Mouse (Mus musculus): ENCODE measurements around the gene Auts2. TPM values are rescaled to one million over a fixed set of nuclear protein-coding genes. Genes with fewer than 3 reads are reported as not detected.
A peak's percentile ranks its signal among the peaks of the same experiment; 100 is the strongest.

Auts2 gene
- polyA plus RNA-seq, 1 experiment from 2014 or later, result 45.3 TPM

- Histone ChIP-seq H3K4me2 (replicated peaks) (no peak overlapping the region), H3K36me3 (no peaks in the 10 kb centered on the region), H3K9ac (no peak overlapping the region), H3K27me3 (no peaks in the 10 kb centered on the region), H3K9me3 (replicated peaks) (no peaks in the 10 kb centered on the region), H3K4me1 (peaks cover 15% of the 10 kb centered on the region), H3K27ac (replicated peaks) (no peak overlapping the region), H3K4me3 (replicated peaks) (no peak overlapping the region)
- 76% methylated on average over 10 of the region's 10 CpGs for whole genome bisulfite sequencing
- no peak for ATAC-seq (ENCODE audit: insufficient number of reproducible peaks, low FRiP score, low TSS enrichment, low read depth)
Measured at GRCm38 (mm10) chr5:132163960-132164359, 379.2 kb downstream of the Auts2 start.

- Histone ChIP-seq H3K9ac (no peak overlapping the region), H3K27ac (replicated peaks) (peak overlapping the region; percentile 63; the same call in 1 of the 2 replicates), H3K4me3 (replicated peaks) (no peak overlapping the region), H3K9me3 (replicated peaks) (no peaks in the 10 kb centered on the region), H3K4me2 (replicated peaks) (no peak overlapping the region), H3K4me1 (peaks cover 15% of the 10 kb centered on the region), H3K36me3 (no peaks in the 10 kb centered on the region), H3K27me3 (no peaks in the 10 kb centered on the region)
- ATAC-seq (ENCODE audit: insufficient number of reproducible peaks, low FRiP score, low TSS enrichment, low read depth), result no peak
- WGBS, result 38% methylated on average over 4 of the region's 4 CpGs
Measured at GRCm38 (mm10) chr5:132162206-132162533, 381.0 kb downstream of the Auts2 start.

- H3K9me3 ChIP-seq (replicated peaks), result no peaks in the 10 kb centered on the region
- no peaks in the 10 kb centered on the region for H3K27me3 ChIP-seq
- H3K4me3 ChIP-seq (replicated peaks), result no peak overlapping the region
- peaks cover 15% of the 10 kb centered on the region for H3K4me1 ChIP-seq
- no peak overlapping the region for H3K9ac ChIP-seq
- H3K27ac ChIP-seq (replicated peaks), result peak overlapping the region; percentile 63
- H3K36me3 ChIP-seq, result no peaks in the 10 kb centered on the region
- WGBS, result 18% methylated on average over 9 of the region's 9 CpGs
- H3K4me2 ChIP-seq (replicated peaks), result 0 out of 2 replicates have a peak overlapping the region, but pooled peaks have one; percentile 1
- ATAC-seq (ENCODE audit: insufficient number of reproducible peaks, low FRiP score, low TSS enrichment, low read depth), result peak; percentile 54; the same call in 1 of the 2 replicates
Measured at GRCm38 (mm10) chr5:132161338-132162205, 381.6 kb downstream of the Auts2 start.

- ATAC-seq (ENCODE audit: insufficient number of reproducible peaks, low FRiP score, low TSS enrichment, low read depth), result no peak
Measured at GRCm38 (mm10) chr5:132144181-132144580, 399.0 kb downstream of the Auts2 start.

GRCm38 (mm10) chr5:132140816-132141215, 402.3 kb downstream of the Auts2 start:
- H3K9me3 ChIP-seq (replicated peaks), result no peaks in the 10 kb centered on the region
- WGBS, result 70% methylated on average over 4 of the region's 4 CpGs
- no peaks in the 10 kb centered on the region for H3K27me3 ChIP-seq

More at GRCm38 (mm10) chr5:132144181-132144580, 399.0 kb downstream of the Auts2 start:
- Histone ChIP-seq H3K4me3 (replicated peaks) (no peak overlapping the region), H3K9me3 (replicated peaks) (no peaks in the 10 kb centered on the region), H3K27ac (replicated peaks) (no peak overlapping the region), H3K36me3 (no peaks in the 10 kb centered on the region), H3K9ac (no peak overlapping the region), H3K4me2 (replicated peaks) (no peak overlapping the region), H3K4me1 (no peaks in the 10 kb centered on the region), H3K27me3 (no peaks in the 10 kb centered on the region)
- 81% methylated on average over 4 of the region's 4 CpGs for WGBS

GRCm38 (mm10) chr5:132135941-132136663, 407.0 kb downstream of the Auts2 start:
- Histone ChIP-seq H3K4me2 (replicated peaks) (no peak overlapping the region), H3K36me3 (no peaks in the 10 kb centered on the region), H3K9me3 (replicated peaks) (no peaks in the 10 kb centered on the region), H3K4me3 (replicated peaks) (no peak overlapping the region), H3K27ac (replicated peaks) (peak overlapping the region; percentile 28; the same call in 1 of the 2 replicates), H3K27me3 (no peaks in the 10 kb centered on the region), H3K4me1 (peaks cover 8% of the 10 kb centered on the region), H3K9ac (no peak overlapping the region)
- 50% methylated on average over 7 of the region's 7 CpGs for WGBS
- no peak for ATAC-seq (ENCODE audit: insufficient number of reproducible peaks, low FRiP score, low TSS enrichment, low read depth)

More at GRCm38 (mm10) chr5:132140816-132141215, 402.3 kb downstream of the Auts2 start:
- no peak overlapping the region for H3K9ac ChIP-seq
- no peak for ATAC-seq (ENCODE audit: insufficient number of reproducible peaks, low FRiP score, low TSS enrichment, low read depth)
- no peak overlapping the region for H3K4me3 ChIP-seq (replicated peaks)
- H3K36me3 ChIP-seq, result no peaks in the 10 kb centered on the region
- no peak overlapping the region for H3K4me2 ChIP-seq (replicated peaks)
- H3K27ac ChIP-seq (replicated peaks), result no peak overlapping the region
- peaks cover 8% of the 10 kb centered on the region for H3K4me1 ChIP-seq

- Histone ChIP-seq H3K4me3 (replicated peaks) (no peak overlapping the region), H3K4me2 (replicated peaks) (no peak overlapping the region), H3K9ac (no peak overlapping the region), H3K27me3 (no peaks in the 10 kb centered on the region), H3K27ac (replicated peaks) (no peak overlapping the region), H3K9me3 (replicated peaks) (no peaks in the 10 kb centered on the region), H3K4me1 (peaks cover 8% of the 10 kb centered on the region), H3K36me3 (no peaks in the 10 kb centered on the region)
- WGBS, result 86% methylated on average over 3 of the region's 3 CpGs
- ATAC-seq (ENCODE audit: insufficient number of reproducible peaks, low FRiP score, low TSS enrichment, low read depth), result no peak
Measured at GRCm38 (mm10) chr5:132131948-132132347, 411.2 kb downstream of the Auts2 start.

- ATAC-seq (ENCODE audit: insufficient number of reproducible peaks, low FRiP score, low TSS enrichment, low read depth), result no peak
- no peak overlapping the region for H3K4me2 ChIP-seq (replicated peaks)
- H3K27me3 ChIP-seq, result no peaks in the 10 kb centered on the region
- WGBS, result 36% methylated on average over 4 of the region's 4 CpGs
- no peak overlapping the region for H3K9ac ChIP-seq
- no peak overlapping the region for H3K4me3 ChIP-seq (replicated peaks)
- no peak overlapping the region for H3K27ac ChIP-seq (replicated peaks)
- H3K9me3 ChIP-seq (replicated peaks), result no peaks in the 10 kb centered on the region
- no peaks in the 10 kb centered on the region for H3K36me3 ChIP-seq
- no peaks in the 10 kb centered on the region for H3K4me1 ChIP-seq
Measured at GRCm38 (mm10) chr5:132130577-132130976, 412.6 kb downstream of the Auts2 start.

GRCm38 (mm10) chr5:132126626-132127025, 416.5 kb downstream of the Auts2 start:
- Histone ChIP-seq H3K4me1 (no peaks in the 10 kb centered on the region), H3K36me3 (no peaks in the 10 kb centered on the region), H3K4me3 (replicated peaks) (no peak overlapping the region), H3K9ac (no peak overlapping the region), H3K27ac (replicated peaks) (no peak overlapping the region), H3K9me3 (replicated peaks) (no peaks in the 10 kb centered on the region), H3K4me2 (replicated peaks) (no peak overlapping the region), H3K27me3 (no peaks in the 10 kb centered on the region)
- ATAC-seq (ENCODE audit: insufficient number of reproducible peaks, low FRiP score, low TSS enrichment, low read depth), result no peak
- WGBS, result 79% methylated on average over 12 of the region's 12 CpGs

- Histone ChIP-seq H3K27me3 (no peaks in the 10 kb centered on the region), H3K4me2 (replicated peaks) (no peak overlapping the region), H3K27ac (replicated peaks) (no peak overlapping the region), H3K9ac (no peak overlapping the region), H3K36me3 (no peaks in the 10 kb centered on the region), H3K9me3 (replicated peaks) (no peaks in the 10 kb centered on the region), H3K4me1 (peaks cover 14% of the 10 kb centered on the region; the same call in 1 of the 2 replicates), H3K4me3 (replicated peaks) (no peak overlapping the region)
- WGBS, result 55% methylated on average over 3 of the region's 3 CpGs
- ATAC-seq (ENCODE audit: insufficient number of reproducible peaks, low FRiP score, low TSS enrichment, low read depth), result no peak
Measured at GRCm38 (mm10) chr5:132115631-132116030, 427.5 kb downstream of the Auts2 start.

GRCm38 (mm10) chr5:132114561-132115301, 428.4 kb downstream of the Auts2 start:
- Histone ChIP-seq H3K27ac (replicated peaks) (no peak overlapping the region), H3K4me1 (peaks cover 14% of the 10 kb centered on the region; the same call in 1 of the 2 replicates), H3K27me3 (no peaks in the 10 kb centered on the region), H3K9me3 (replicated peaks) (no peaks in the 10 kb centered on the region), H3K4me3 (replicated peaks) (no peak overlapping the region), H3K9ac (no peak overlapping the region), H3K4me2 (replicated peaks) (no peak overlapping the region), H3K36me3 (no peaks in the 10 kb centered on the region)
- ATAC-seq (ENCODE audit: insufficient number of reproducible peaks, low FRiP score, low TSS enrichment, low read depth), result no peak
- WGBS, result 65% methylated on average over 8 of the region's 8 CpGs

All from embryonic facial prominence, embryonic 15.5 days (tissue).